Mouse (Mus musculus): ENCODE measurements around the gene H2-Q1. TPM values are rescaled to one million over a fixed set of nuclear protein-coding genes. Genes with fewer than 3 reads are reported as not detected.
"Not testable (repeated sequence)": the region's sequence is repeated elsewhere in the genome, so short reads cannot be mapped to it uniquely, and the experiment has no call there.

The H2-Q1 gene
- polyA plus RNA-seq (2014; fragmentation: Nextera tagmentation; extraction: Ambion mirVana), result 0.25 and 0.27 TPM in 2 replicates

- no peak within 1 kb of the TSS for H3K27ac ChIP-seq
- ATAC-seq (ENCODE audit: low FRiP score), result no peak
- no peaks in the 10 kb centered on the region for H3K9me3 ChIP-seq (ENCODE audit: control insufficient read depth, low read length)
- no peaks in the 10 kb centered on the region for H3K36me3 ChIP-seq (replicated peaks; ENCODE audit: control insufficient read depth, insufficient read depth)
- peak within 1 kb of the TSS; percentile 40 for H3K9ac ChIP-seq
- H3K4me1 ChIP-seq (replicated peaks; ENCODE audit: control insufficient read depth, insufficient read depth, low read length), result peaks cover 4% of the 10 kb centered on the region; the same call in 1 of the 2 replicates
- DNase-seq (ENCODE audit: low spot score), result no peak
- 2% methylated on average over 55 of the region's 55 CpGs for WGBS
- peak within 1 kb of the TSS; percentile 50 for H3K4me2 ChIP-seq (replicated peaks)
- peak within 1 kb of the TSS; percentile 33 for H3K4me3 ChIP-seq (replicated peaks; ENCODE audit: low read length)
- H3K27me3 ChIP-seq (ENCODE audit: control insufficient read depth, insufficient read depth, low read length), result peaks cover 45% of the 10 kb centered on the region
These were observed at the start of gene H2-Q1 for GRCm38 (mm10) chr17:35320327-35321081. Gene H2-Q1 (plus strand): TSS chr17:35320405.

DNA sequence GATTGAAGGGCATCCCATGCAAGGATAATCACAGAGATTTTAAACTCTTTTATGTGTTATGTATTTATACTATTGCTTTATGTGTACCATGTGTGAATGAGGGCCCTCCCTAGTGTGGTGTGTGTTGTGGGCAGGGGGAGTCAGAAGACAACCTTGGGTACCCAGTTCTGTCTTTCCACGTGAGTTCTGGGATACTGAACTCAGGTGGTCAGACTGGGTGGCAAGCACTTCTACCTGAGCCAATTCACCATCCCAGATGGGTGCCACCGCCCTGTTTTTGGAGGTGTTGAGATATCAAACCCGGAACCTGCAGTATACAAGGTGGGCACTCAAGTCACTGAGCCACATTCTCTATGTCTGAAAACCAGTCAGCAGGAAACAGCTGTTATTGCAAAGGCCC, 48.0 kb upstream of the H2-Q1 start:
- Histone ChIP-seq H3K27me3 (ENCODE audit: control insufficient read depth, insufficient read depth, low read length) (peaks cover 14% of the 10 kb centered on the region), H3K4me2 (replicated peaks) (no peak overlapping the region), H3K36me3 (replicated peaks; ENCODE audit: control insufficient read depth, insufficient read depth) (no peaks in the 10 kb centered on the region), H3K27ac (no peak overlapping the region), H3K9ac (no peak overlapping the region), H3K4me1 (replicated peaks; ENCODE audit: control insufficient read depth, insufficient read depth, low read length) (no peaks in the 10 kb centered on the region), H3K9me3 (ENCODE audit: control insufficient read depth, low read length) (no peaks in the 10 kb centered on the region), H3K4me3 (replicated peaks; ENCODE audit: low read length) (no peak overlapping the region)
- WGBS, result 76% methylated on average over 3 of the region's 3 CpGs
- DNase-seq (ENCODE audit: low spot score) (no peak), ATAC-seq (ENCODE audit: low FRiP score) (no peak)

GRCm38 (mm10) chr17:35274770-35275169, 45.4 kb upstream of the H2-Q1 start:
- DNase-seq (ENCODE audit: low spot score) (peak; percentile 87), ATAC-seq (ENCODE audit: low FRiP score) (peak; percentile 57; the same call in 1 of the 2 replicates)
- Histone ChIP-seq H3K27me3 (ENCODE audit: control insufficient read depth, insufficient read depth, low read length) (peaks cover 14% of the 10 kb centered on the region), H3K4me3 (replicated peaks; ENCODE audit: low read length) (no peak overlapping the region), H3K9me3 (ENCODE audit: control insufficient read depth, low read length) (no peaks in the 10 kb centered on the region), H3K9ac (no peak overlapping the region), H3K27ac (no peak overlapping the region), H3K4me2 (replicated peaks) (no peak overlapping the region), H3K36me3 (replicated peaks; ENCODE audit: control insufficient read depth, insufficient read depth) (no peaks in the 10 kb centered on the region), H3K4me1 (replicated peaks; ENCODE audit: control insufficient read depth, insufficient read depth, low read length) (no peaks in the 10 kb centered on the region)
- WGBS, result 10% methylated on average over 11 of the region's 11 CpGs

GRCm38 (mm10) chr17:35276304-35276864, 43.8 kb upstream of the H2-Q1 start:
- 32% methylated on average over 13 of the region's 13 CpGs for WGBS
- ATAC-seq (ENCODE audit: low FRiP score) (no peak), DNase-seq (ENCODE audit: low spot score) (no peak)
- Histone ChIP-seq H3K27ac (no peak overlapping the region), H3K9me3 (ENCODE audit: control insufficient read depth, low read length) (no peaks in the 10 kb centered on the region), H3K4me2 (replicated peaks) (peak overlapping the region; percentile 31; the same call in 1 of the 2 replicates), H3K4me3 (replicated peaks; ENCODE audit: low read length) (no peak overlapping the region), H3K9ac (no peak overlapping the region), H3K4me1 (replicated peaks; ENCODE audit: control insufficient read depth, insufficient read depth, low read length) (no peaks in the 10 kb centered on the region), H3K27me3 (ENCODE audit: control insufficient read depth, insufficient read depth, low read length) (peaks cover 14% of the 10 kb centered on the region), H3K36me3 (replicated peaks; ENCODE audit: control insufficient read depth, insufficient read depth) (no peaks in the 10 kb centered on the region)

DNA sequence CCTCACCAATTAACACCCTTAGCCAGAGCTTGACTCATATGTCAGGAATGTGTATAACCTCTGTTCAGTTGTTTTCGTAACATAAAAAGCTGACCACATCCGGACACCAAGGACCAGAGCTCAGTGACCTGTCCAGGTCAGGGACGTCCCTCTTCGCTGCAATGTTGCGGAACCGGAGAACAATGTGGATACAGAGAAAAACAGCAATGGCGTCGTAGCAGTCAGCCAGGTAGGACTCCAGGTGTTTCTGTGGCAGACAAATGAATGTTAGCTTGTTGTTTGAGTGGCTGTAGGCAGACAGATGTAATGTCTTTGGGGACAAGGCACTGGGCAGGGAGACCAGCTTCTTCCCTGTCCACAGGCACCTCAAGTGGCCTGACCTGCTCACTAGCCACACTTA, 42.2 kb upstream of the H2-Q1 start:
- Histone ChIP-seq H3K4me3 (replicated peaks; ENCODE audit: low read length) (no peak overlapping the region), H3K4me1 (replicated peaks; ENCODE audit: control insufficient read depth, insufficient read depth, low read length) (no peaks in the 10 kb centered on the region), H3K27me3 (ENCODE audit: control insufficient read depth, insufficient read depth, low read length) (peaks cover 14% of the 10 kb centered on the region), H3K4me2 (replicated peaks) (no peak overlapping the region), H3K36me3 (replicated peaks; ENCODE audit: control insufficient read depth, insufficient read depth) (no peaks in the 10 kb centered on the region), H3K9me3 (ENCODE audit: control insufficient read depth, low read length) (no peaks in the 10 kb centered on the region), H3K27ac (no peak overlapping the region), H3K9ac (no peak overlapping the region)
- 91% methylated on average over 8 of the region's 8 CpGs for WGBS
- DNase-seq (ENCODE audit: low spot score), result no peak
- ATAC-seq (ENCODE audit: low FRiP score), result no peak

DNA sequence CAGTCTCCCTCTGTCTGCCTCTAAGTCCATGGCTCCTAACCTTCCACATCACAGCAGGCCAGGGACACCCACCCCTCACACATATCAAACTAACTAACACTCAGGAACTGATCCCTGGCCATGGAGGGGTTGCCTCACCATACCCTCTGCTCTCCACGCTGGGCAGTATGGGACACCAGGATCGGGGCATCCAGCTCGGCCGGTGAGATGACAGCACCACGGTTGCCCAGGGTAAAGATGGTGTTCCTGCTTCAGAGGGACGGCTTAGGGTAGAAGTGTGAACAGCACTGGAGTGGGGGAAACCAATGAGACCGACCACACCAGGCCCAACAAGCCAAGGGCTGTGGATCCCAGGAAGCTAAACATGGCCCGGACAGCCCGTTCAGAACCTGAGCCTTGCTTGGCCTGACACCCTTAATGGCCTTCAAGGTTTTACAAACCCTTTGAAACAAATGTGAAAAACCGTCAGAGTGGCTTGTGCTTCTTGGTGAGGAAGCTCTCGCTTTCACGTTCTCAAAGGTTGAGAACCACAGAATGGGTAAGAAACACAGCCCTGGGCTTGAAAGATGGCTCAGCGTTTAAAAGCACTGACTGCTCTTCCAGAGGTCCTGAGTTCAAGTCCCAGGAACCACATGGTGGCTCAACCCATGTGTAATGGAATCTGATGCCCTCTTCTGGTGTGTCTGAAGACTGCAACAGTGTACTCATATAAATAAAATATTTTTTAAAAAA, 41.1 kb upstream of the H2-Q1 start:
- no peak overlapping the region for H3K4me2 ChIP-seq (replicated peaks)
- H3K4me1 ChIP-seq (replicated peaks; ENCODE audit: control insufficient read depth, insufficient read depth, low read length), result no peaks in the 10 kb centered on the region
- H3K4me3 ChIP-seq (replicated peaks; ENCODE audit: low read length), result no peak overlapping the region
- no peak overlapping the region for H3K27ac ChIP-seq
- 90% methylated on average over 13 of the region's 13 CpGs for WGBS
- no peaks in the 10 kb centered on the region for H3K9me3 ChIP-seq (ENCODE audit: control insufficient read depth, low read length)
- H3K9ac ChIP-seq, result no peak overlapping the region
- no peak for DNase-seq (ENCODE audit: low spot score)
- H3K27me3 ChIP-seq (ENCODE audit: control insufficient read depth, insufficient read depth, low read length), result peaks cover 14% of the 10 kb centered on the region
- no peak for ATAC-seq (ENCODE audit: low FRiP score)
- no peaks in the 10 kb centered on the region for H3K36me3 ChIP-seq (replicated peaks; ENCODE audit: control insufficient read depth, insufficient read depth)

DNA sequence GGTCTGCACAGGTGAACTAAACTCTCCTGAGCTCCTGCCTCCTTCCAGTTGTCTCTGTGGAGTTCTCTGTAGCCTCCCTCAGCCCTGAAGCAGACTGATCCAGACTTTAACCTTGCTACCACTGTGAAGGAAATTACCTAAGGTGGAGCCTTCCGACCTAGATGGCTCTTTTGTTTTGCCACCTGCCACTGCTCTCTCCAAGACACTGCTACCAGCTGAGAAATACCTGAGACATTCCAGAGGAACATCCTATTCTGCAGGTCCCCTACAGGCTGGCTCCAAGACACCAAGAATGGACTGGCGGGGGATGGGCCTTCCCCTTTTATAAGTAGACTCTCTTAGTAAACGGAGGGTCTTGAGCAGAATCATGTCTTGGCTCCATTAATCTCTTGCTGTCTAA, 39.9 kb upstream of the H2-Q1 start:
- DNase-seq (ENCODE audit: low spot score) (no peak), ATAC-seq (ENCODE audit: low FRiP score) (no peak)
- Histone ChIP-seq H3K4me1 (replicated peaks; ENCODE audit: control insufficient read depth, insufficient read depth, low read length) (no peaks in the 10 kb centered on the region), H3K9me3 (ENCODE audit: control insufficient read depth, low read length) (no peaks in the 10 kb centered on the region), H3K36me3 (replicated peaks; ENCODE audit: control insufficient read depth, insufficient read depth) (no peaks in the 10 kb centered on the region), H3K9ac (no peak overlapping the region), H3K27ac (no peak overlapping the region), H3K4me3 (replicated peaks; ENCODE audit: low read length) (no peak overlapping the region), H3K4me2 (replicated peaks) (no peak overlapping the region), H3K27me3 (ENCODE audit: control insufficient read depth, insufficient read depth, low read length) (peaks cover 11% of the 10 kb centered on the region)
- 78% methylated on average over 3 of the region's 3 CpGs for WGBS

- Histone ChIP-seq H3K9ac (no peak overlapping the region), H3K4me2 (replicated peaks) (no peak overlapping the region), H3K36me3 (replicated peaks; ENCODE audit: control insufficient read depth, insufficient read depth) (no peaks in the 10 kb centered on the region), H3K27ac (no peak overlapping the region), H3K4me1 (replicated peaks; ENCODE audit: control insufficient read depth, insufficient read depth, low read length) (no peaks in the 10 kb centered on the region), H3K27me3 (ENCODE audit: control insufficient read depth, insufficient read depth, low read length) (no peaks in the 10 kb centered on the region), H3K4me3 (replicated peaks; ENCODE audit: low read length) (no peak overlapping the region), H3K9me3 (ENCODE audit: control insufficient read depth, low read length) (no peaks in the 10 kb centered on the region)
- no peak for DNase-seq (ENCODE audit: low spot score)
- no peak for ATAC-seq (ENCODE audit: low FRiP score)
These were observed 34.8 kb upstream of the H2-Q1 start for GRCm38 (mm10) chr17:35285431-35285830.

DNA sequence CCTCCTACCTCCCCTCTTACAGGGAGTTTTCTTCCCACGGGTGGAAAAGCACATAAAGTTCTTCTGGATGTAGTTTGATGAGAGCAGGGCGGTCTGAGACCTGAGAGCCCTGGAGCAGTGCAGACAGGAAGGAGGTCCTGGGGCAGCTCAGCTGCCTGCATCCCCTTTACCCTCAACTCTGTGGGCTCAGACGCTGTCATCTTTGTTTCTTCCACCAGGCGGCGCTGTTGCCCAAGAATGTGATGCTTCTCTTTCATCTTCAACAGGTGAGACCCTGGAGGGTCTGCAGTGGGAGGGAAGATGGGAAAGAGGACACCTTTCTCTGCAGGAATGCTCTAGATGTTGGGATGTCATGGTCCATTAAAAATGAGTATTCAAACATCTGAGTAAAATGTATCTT, 24.4 kb upstream of the H2-Q1 start:
- 4% methylated on average over 5 of the region's 5 CpGs for WGBS
- H3K9ac ChIP-seq; DNase-seq (ENCODE audit: low spot score); H3K27me3 ChIP-seq (ENCODE audit: control insufficient read depth, insufficient read depth, low read length); H3K4me2 ChIP-seq (replicated peaks); H3K27ac ChIP-seq; H3K9me3 ChIP-seq (ENCODE audit: control insufficient read depth, low read length); H3K4me3 ChIP-seq (replicated peaks; ENCODE audit: low read length); ATAC-seq (ENCODE audit: low FRiP score); H3K36me3 ChIP-seq (replicated peaks; ENCODE audit: control insufficient read depth, insufficient read depth); H3K4me1 ChIP-seq (replicated peaks; ENCODE audit: control insufficient read depth, insufficient read depth, low read length): not testable (repeated sequence)

Measured in hindbrain, embryonic 14.5 days (tissue).